Mouse (Mus musculus) R1 (cell line): ENCODE measurements around the gene Mmp17.

ENCODE experiments used
- DNase-seq: peaks from one replicate; pipeline ENCODE4 v3.0.0-alpha.2; 2018; ENCODE audit warnings: low read depth, low spot score

The Mmp17 gene

DNA sequence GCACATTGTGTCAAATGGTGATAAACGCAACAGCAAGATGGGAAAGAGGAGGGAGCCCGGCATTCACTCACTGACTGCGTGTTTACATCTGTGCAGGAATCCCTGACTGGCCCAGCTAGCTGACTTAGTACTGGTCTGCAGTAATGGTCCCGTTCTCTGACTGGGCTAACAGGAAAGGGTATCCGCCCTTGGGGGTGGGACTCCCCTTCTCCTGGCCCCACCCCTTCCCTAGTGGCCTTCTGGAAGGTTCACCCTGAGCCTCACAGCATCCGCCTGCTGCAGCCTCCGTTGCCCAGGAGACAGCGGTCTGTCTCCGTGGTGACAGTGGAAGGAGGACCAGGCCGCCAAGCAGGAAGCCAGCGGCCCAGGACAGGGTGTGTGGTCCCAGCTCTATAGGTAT, 6.9 kb downstream of the Mmp17 start:
- peak; percentile 79 for DNase-seq

DNA sequence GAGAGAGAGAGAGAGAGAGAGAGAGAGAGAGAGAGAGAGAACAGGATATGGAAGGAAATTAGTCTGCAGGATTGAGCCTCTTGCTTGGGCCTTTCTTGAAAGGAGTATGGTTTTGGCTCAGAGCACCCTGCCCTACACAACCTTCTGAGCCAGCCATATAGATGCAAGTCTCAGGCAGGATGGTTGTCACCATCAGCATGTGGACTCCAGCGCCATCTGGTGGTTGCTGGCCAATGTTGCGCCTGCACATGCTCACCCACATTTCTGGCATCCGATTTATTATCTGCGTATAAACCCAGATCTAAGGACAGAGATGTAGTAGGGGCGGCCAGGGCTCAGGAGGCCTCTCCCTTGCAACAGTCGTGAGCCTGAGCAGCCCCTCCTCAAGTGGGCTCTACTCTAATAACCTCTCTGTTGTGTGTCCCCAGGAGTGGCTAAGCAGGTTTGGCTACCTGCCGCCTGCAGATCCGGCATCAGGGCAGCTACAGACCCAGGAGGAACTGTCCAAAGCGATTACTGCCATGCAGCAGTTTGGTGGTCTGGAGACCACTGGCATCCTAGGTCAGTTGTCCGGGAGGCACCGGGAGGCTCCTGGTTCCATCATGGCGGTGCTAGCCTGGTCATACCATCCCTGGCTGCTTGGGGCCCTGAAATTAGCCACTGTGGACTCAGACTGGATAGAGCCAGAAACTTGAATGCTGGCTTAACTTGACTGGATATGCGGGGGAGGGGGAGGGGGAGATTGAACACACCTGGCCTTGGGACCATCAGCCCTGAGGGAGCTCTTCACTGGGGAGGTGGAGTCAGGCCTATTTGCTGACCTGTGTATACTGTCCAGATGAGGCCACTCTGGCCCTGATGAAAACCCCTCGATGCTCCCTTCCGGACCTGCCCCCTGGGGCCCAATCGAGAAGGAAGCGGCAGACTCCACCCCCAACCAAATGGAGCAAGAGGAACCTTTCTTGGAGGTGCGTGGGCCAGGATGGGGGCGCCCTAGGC, 10.4 kb downstream of the Mmp17 start:
- DNase-seq = peak; percentile 79

DNA sequence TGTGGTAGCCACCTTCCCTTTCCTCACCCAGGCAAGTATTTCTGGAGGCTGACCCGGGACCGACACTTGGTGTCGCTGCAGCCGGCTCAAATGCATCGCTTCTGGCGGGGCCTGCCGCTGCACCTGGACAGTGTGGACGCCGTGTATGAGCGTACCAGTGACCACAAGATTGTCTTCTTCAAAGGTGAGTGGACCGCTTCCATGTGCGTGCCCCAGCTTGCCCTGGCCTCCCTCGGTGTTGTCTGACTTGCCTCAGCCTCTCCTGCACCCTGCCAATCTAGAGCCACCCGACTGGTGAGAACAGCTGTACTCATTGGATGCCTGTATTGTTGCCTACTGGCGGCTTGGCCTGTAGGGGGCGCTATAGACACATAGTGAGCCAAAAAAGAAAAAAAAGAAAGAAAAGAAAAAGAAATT, 18.1 kb downstream of the Mmp17 start:
- peak; percentile 83 for DNase-seq

DNA sequence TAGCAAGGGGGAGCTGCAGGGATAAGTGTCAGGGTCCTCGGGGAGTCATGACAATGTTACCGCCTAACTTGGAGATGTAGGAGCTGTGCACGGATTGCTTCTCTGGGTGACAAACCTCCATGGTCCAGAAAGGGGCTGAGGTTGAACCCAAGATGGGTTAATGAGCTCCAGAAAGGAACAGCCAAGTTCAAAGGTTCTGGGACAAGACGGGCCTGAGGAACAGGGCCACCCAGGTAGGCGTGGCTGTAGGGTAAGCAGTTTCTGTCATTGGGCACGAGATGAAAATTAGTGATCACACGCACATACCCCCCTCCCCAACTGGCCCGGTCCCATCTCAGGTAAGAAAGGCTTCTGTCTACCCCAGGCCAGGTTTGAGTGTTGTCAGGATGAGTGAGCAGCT, 23.5 kb downstream of the Mmp17 start:
- no peak for DNase-seq

DNA sequence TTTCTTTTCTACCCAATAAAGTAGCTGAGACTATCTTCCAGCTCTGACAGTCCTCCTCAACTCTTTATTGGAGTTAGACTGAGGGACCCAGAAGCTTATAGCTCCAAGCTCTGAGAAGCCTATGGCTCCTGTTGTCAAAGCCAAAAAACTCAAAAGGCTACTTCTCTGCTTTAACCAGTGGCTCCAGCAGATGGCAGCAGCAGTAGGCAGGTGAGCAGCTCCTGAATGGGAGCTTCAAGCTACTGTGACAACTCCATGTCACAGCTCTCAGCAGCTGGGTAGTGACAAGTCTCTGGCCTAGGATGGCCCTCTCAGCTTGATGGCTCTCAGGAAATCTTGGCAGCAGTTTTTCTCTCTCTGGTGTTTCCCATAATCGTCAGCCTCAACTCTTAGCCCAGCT, 27.1 kb downstream of the Mmp17 start:
- peak; percentile 83 for DNase-seq

DNA sequence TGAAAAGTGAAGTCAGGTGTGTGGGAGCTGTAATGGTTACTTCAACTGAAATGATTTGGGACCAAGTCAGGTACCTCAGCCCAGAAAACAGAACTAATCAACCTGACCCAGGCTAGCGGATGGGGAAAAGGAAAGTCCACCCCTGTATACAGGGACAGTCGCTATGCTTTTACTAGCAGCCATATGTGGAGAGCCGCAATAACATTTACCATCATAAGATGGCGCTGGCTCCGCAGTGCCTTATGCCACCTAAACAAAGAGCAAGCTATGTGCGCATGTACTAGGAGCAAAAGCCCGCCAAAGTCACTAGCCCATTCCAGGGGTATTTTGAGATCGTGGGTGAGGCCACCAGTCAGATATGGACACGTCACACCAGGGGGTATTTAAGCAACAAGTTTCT, 36.6 kb downstream of the Mmp17 start:
- DNase-seq = peak; percentile 34

DNA sequence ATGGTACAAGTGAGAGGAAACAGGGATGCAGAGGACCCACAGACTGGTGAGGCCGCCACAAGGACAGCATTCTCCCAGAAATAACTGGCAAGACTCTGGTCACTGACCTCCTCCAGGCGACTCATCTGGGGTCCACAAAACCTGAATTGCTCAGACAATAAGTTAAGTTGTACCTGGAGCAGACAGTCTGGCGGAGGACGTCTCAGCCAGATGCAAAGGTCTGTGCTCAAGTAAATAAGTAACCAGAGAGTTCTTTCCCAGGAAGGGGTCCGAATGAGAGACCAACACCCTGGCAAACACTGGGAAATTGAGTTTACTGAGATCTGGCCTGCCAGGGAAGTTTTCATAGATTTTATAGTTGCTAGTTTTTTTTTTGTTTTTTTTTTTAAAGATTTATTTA, 37.4 kb downstream of the Mmp17 start:
- DNase-seq = no peak

DNA sequence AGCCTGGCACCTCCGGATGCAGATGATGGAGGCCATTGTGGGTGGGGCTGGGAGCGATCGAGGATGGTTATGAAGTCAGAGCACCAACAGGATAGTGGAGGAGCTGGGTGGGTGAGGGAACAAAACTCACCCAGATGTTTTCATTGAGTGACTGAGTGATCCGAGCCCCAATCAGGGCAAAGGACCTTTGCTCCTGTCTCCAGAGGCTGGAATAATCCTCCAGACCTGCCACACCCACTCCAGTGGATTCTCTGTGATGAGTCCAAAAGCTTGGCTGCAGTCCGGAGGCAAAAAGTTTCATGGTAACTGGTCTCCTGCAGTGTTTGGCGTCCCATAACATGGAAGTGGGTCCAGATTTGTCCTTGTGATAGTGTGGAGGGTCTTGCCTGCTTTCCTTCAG, 42.1 kb downstream of the Mmp17 start:
- peak; percentile 68 for DNase-seq

DNA sequence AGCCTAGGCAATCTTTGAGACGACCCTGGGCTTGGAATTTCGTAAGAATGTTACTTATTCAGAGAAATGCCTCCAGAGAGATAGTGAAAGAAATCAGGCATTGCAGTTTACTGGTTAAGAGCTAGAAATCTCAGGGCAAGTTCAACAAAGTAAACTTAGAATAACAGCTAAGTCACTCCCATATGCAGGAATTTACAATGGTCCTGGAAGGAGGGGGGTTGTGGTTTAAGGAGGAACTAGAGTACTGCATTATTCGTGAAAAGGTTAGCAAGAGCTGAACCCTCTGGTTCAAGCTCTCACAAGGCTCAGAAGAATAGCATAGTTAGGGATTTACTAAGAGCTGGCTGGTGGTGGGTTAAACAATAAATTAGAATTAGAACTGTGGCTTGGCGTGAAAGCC, 42.6 kb downstream of the Mmp17 start:
- DNase-seq = peak; percentile 77

DNA sequence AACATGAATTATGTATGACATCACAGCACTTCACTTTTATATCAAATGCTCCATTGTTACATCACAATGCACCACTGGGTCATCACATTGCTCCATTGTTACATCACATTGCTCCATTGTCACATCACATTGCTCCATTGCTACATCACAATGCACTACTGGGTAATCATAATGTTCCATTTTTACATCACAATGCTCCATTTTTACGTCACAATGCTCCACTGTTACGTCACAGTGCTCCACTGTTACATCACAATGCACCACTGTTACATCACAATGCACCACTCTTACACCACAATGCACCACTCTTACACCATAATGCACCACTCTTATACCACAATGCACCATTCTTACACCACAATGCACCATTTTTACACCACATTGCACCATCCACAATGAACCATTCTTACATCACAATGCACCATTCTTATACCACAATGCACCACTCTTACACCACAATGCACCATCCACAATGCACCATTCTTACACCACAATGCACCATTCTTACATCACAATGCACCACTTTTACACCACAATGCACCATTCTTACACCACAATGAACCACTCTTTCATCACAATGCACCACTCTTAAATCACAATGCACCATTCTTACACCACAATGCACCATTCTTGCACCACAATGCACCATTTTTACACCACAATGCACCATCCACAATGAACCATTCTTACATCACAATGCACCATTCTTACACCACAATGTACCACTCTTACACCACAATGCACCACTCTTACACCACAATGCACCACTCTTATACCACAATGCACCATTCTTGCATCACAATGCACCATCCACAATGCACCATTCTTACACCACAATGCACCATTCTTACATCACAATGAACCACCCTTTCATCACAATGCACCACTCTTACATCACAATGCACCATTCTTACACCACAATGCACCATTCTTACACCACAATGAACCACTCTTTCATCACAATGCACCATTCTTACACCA, 48.6 kb downstream of the Mmp17 start:
- peak; percentile 57 for DNase-seq

DNA sequence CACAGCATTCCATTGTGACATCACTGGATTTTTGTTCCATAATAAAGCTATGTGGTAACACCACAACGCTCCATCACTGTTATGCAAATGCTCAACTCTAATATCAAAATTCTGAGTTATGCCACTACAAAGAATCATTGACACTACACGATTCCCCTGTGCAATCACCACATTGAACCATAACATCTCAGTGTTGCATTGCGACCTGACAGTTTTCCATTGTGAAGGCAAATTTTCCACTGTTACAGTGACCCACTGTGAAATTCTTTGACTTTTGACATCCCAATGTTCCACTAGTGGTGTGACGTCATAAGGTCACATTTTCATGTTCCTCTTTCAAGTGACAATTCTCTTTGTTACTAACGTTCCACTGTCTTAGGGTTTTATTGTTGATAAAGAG, 66.9 kb downstream of the Mmp17 start:
- DNase-seq = no peak

DNA sequence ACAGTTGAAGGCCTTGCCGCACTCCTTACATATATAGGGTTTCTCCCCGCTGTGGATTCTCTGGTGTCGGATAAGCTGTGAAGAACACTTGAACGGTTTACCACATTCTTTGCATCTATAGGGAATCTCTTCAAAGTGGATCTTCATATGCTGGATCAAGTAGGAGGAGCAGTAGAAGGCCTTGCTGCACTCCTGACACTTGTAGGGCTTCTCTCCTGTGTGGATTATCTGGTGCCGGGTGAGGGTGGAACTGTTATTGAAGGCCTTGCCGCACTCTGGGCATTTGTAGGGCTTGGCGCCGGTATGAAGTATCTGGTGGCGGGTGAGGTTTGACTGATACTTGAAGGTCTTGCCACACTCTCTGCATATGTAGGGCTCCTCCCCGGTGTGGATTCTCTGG, 73.0 kb downstream of the Mmp17 start:
- peak; percentile 34 for DNase-seq

DNA sequence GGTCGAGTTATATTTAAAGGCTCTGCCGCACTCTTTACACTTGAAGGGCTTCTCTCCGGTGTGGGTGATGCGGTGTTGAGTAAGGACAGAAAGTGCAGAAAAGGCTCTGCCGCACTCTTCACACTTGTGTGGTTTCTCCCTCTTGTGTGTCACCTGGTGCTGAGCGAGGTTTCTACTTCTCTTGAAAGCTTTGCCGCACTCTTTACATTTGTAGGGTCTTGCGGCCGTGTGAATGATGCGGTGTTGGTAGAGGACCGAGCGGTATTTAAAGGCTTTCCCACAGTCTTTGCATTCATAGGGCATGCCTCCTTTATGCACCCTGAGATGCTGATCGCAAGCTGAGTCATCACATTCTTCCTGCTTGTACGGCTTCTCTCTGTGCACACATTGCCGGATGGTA, 74.0 kb downstream of the Mmp17 start:
- peak; percentile 54 for DNase-seq
